Mouse (Mus musculus): ENCODE results near the gene Atxn7l3.
A peak's percentile ranks its signal among the peaks of the same experiment; 100 is the strongest.

Gene Atxn7l3

GRCm38 (mm10) chr11:102296491-102297472 lies at the start of gene Atxn7l3:
Atxn7l3 (minus strand) TSS chr11:102296631.
- peak; percentile 91 to 95 for DNase-seq (ENCODE audit: low spot score in 2 of 2)

GRCm38 (mm10) chr11:102344458-102344857 lies 48.0 kb upstream of the Atxn7l3 start:
- no peak for DNase-seq (ENCODE audit: low spot score in 2 of 2)

GRCm38 (mm10) chr11:102342742-102343141 lies 46.3 kb upstream of the Atxn7l3 start:
- no peak for DNase-seq (ENCODE audit: low spot score in 2 of 2)

GRCm38 (mm10) chr11:102341101-102341500 lies 44.7 kb upstream of the Atxn7l3 start:
- no peak for DNase-seq (ENCODE audit: low spot score in 2 of 2)

- peak in 1 of 2 experiments; percentile 31 for DNase-seq (ENCODE audit: low spot score in 2 of 2)
Observed at GRCm38 (mm10) chr11:102339624-102340023, 43.2 kb upstream of the Atxn7l3 start.

GRCm38 (mm10) chr11:102339195-102339594 lies 42.8 kb upstream of the Atxn7l3 start:
- peak in 1 of 2 experiments; percentile 52 for DNase-seq (ENCODE audit: low spot score in 2 of 2)

GRCm38 (mm10) chr11:102338561-102338960 lies 42.1 kb upstream of the Atxn7l3 start:
- peak; percentile 44 to 84 for DNase-seq (ENCODE audit: low spot score in 2 of 2)

GRCm38 (mm10) chr11:102337921-102338320 lies 41.5 kb upstream of the Atxn7l3 start:
- DNase-seq (ENCODE audit: low spot score in 2 of 2), result no peak

GRCm38 (mm10) chr11:102336191-102336590 lies 39.8 kb upstream of the Atxn7l3 start:
- no peak for DNase-seq (ENCODE audit: low spot score in 2 of 2)

GRCm38 (mm10) chr11:102334973-102335700 lies 38.7 kb upstream of the Atxn7l3 start:
- no peak for DNase-seq (ENCODE audit: low spot score in 2 of 2)

GRCm38 (mm10) chr11:102334010-102334409 lies 37.6 kb upstream of the Atxn7l3 start:
- DNase-seq (ENCODE audit: low spot score in 2 of 2), result no peak

GRCm38 (mm10) chr11:102333061-102333460 lies 36.6 kb upstream of the Atxn7l3 start:
- no peak for DNase-seq (ENCODE audit: low spot score in 2 of 2)

- DNase-seq (ENCODE audit: low spot score in 2 of 2), result no peak
Observed at GRCm38 (mm10) chr11:102331806-102332205, 35.4 kb upstream of the Atxn7l3 start.

- no peak for DNase-seq (ENCODE audit: low spot score in 2 of 2)
Observed at GRCm38 (mm10) chr11:102330039-102330438, 33.6 kb upstream of the Atxn7l3 start.

GRCm38 (mm10) chr11:102329518-102329917 lies 33.1 kb upstream of the Atxn7l3 start:
- no peak for DNase-seq (ENCODE audit: low spot score in 2 of 2)

GRCm38 (mm10) chr11:102327839-102328238 lies 31.4 kb upstream of the Atxn7l3 start:
- no peak for DNase-seq (ENCODE audit: low spot score in 2 of 2)

- no peak for DNase-seq (ENCODE audit: low spot score in 2 of 2)
Observed at GRCm38 (mm10) chr11:102327250-102327649, 30.8 kb upstream of the Atxn7l3 start.

GRCm38 (mm10) chr11:102323516-102323915 lies 27.1 kb upstream of the Atxn7l3 start:
- DNase-seq (ENCODE audit: low spot score in 2 of 2), result no peak

- DNase-seq (ENCODE audit: low spot score in 2 of 2), result no peak
Observed at GRCm38 (mm10) chr11:102321931-102322330, 25.5 kb upstream of the Atxn7l3 start.

- DNase-seq (ENCODE audit: low spot score in 2 of 2), result peak; percentile 45 to 78
Observed at GRCm38 (mm10) chr11:102320686-102321005, 24.2 kb upstream of the Atxn7l3 start.

- DNase-seq (ENCODE audit: low spot score in 2 of 2), result peak; percentile 71 to 74
Observed at GRCm38 (mm10) chr11:102319941-102320685, 23.7 kb upstream of the Atxn7l3 start.

GRCm38 (mm10) chr11:102319410-102319792 lies 23.0 kb upstream of the Atxn7l3 start, which contains the start of gene Ubtf:
Ubtf (minus strand) TSS chr11:102319742.
- DNase-seq (ENCODE audit: low spot score in 2 of 2), result peak; percentile 75 to 87
